Mouse (Mus musculus) hindbrain, embryonic 16.5 days (tissue): Measurements from ENCODE around the gene Hoxa13. TPM values are rescaled to one million over a fixed set of nuclear protein-coding genes. Genes with fewer than 3 reads are reported as not detected.
A peak's percentile ranks its signal among the peaks of the same experiment; 100 is the strongest.

ENCODE experiments used
- ATAC-seq: fragments of 200-750 bp; cut with Nextera tagmentation; 2 replicates; pipeline ENCODE4 v1.8.0; 2017; ENCODE audit warnings: moderate TSS enrichment, moderate library complexity
- H3K27ac ChIP-seq: fragments of 300-500 bp; sonication (generic); 2 replicates; pipeline ENCODE4 v1.5.1; 2014; ENCODE audit warnings: low read depth, mild to moderate bottlenecking, control low read depth, low read length, moderate library complexity
- H3K27me3 ChIP-seq: fragments of 300-500 bp; sonication (generic); replicated peaks from 2 replicates; pipeline ENCODE4 v1.6.1; 2014; ENCODE audit warnings: low read length; ENCODE audit not compliant: control insufficient read depth, insufficient read depth
- H3K36me3 ChIP-seq: fragments of 300-500 bp; sonication (generic); 2 replicates; pipeline ENCODE4 v1.6.1; 2014; ENCODE audit warnings: mild to moderate bottlenecking, low read length, moderate library complexity, mixed read lengths; ENCODE audit not compliant: control insufficient read depth, insufficient read depth
- H3K4me1 ChIP-seq: fragments of 300-500 bp; sonication (generic); 2 replicates; pipeline ENCODE4 v1.6.1; 2014; ENCODE audit warnings: low read depth, low read length; ENCODE audit not compliant: control insufficient read depth, insufficient read depth
- H3K4me2 ChIP-seq: fragments of 300-500 bp; sonication (generic); 2 replicates; pipeline ENCODE4 v1.6.1; 2014; ENCODE audit warnings: mild to moderate bottlenecking, low read length, control low read depth, moderate library complexity
- H3K4me3 ChIP-seq: fragments of 300-500 bp; sonication (generic); 2 replicates; pipeline ENCODE4 v1.5.1; 2014; ENCODE audit warnings: mild to moderate bottlenecking, low read length, control low read depth, moderate library complexity
- H3K9ac ChIP-seq: fragments of 300-500 bp; sonication (generic); 2 replicates; pipeline ENCODE4 v1.6.1; 2014; ENCODE audit warnings: low read depth, mild to moderate bottlenecking, control low read depth, low read length, moderate library complexity
- H3K9me3 ChIP-seq: fragments of 300-500 bp; sonication (generic); 2 replicates; pipeline ENCODE4 v1.6.1; 2014; ENCODE audit warnings: mild to moderate bottlenecking, low read length, moderate library complexity; ENCODE audit not compliant: control insufficient read depth
- WGBS: fragments of 180-500 bp; shearing (Covaris S2); extraction: QIAGEN DNeasy Blood & Tissue Kit; methylation state at CpG from one replicate; pipeline ENCODE4 v1.1.7; 2014; 5-methylcytosine and 5-hydroxymethylcytosine counted together
- polyA plus RNA-seq: library from polyadenylated mRNA; unstranded; fragments of >200 nt; fragmentation: Nextera tagmentation; extraction: Ambion mirVana; gene quantifications from 2 replicates; pipeline ENCODE4 v1.2.1, GENCODE M21; 2015

The Hoxa13 gene
- polyA plus RNA-seq, 1 experiment from 2014 or later = not detected

- 4% methylated on average over 22 of the region's 22 CpGs for WGBS
- peaks cover 83% of the 10 kb centered on the region for H3K27me3 ChIP-seq
- no peak overlapping the region for H3K9ac ChIP-seq
- H3K27ac ChIP-seq = no peak overlapping the region
- H3K9me3 ChIP-seq = no peaks in the 10 kb centered on the region
- ATAC-seq = no peak
- no peak overlapping the region for H3K4me3 ChIP-seq
- H3K4me1 ChIP-seq = peaks cover 2% of the 10 kb centered on the region
- no peaks in the 10 kb centered on the region for H3K36me3 ChIP-seq
- H3K4me2 ChIP-seq = no peak overlapping the region
Observed at GRCm38 (mm10) chr6:52272766-52273655, 12.3 kb upstream of the Hoxa13 start.

- WGBS = 5% methylated on average over 23 of the region's 23 CpGs
- H3K9ac ChIP-seq = no peak overlapping the region
- no peak overlapping the region for H3K27ac ChIP-seq
- H3K4me1 ChIP-seq = peaks cover 2% of the 10 kb centered on the region
- no peaks in the 10 kb centered on the region for H3K9me3 ChIP-seq
- H3K4me2 ChIP-seq = no peak overlapping the region
- H3K4me3 ChIP-seq = no peak overlapping the region
- H3K36me3 ChIP-seq = no peaks in the 10 kb centered on the region
- peaks cover 75% of the 10 kb centered on the region for H3K27me3 ChIP-seq
- peak; percentile 70; the same call in 1 of the 2 replicates for ATAC-seq
Observed at GRCm38 (mm10) chr6:52270494-52271480, 10.1 kb upstream of the Hoxa13 start.

GRCm38 (mm10) chr6:52268756-52269155 lies 8.1 kb upstream of the Hoxa13 start:
- peaks cover 83% of the 10 kb centered on the region for H3K27me3 ChIP-seq
- no peaks in the 10 kb centered on the region for H3K36me3 ChIP-seq
- H3K4me3 ChIP-seq = no peak overlapping the region
- no peak overlapping the region for H3K4me2 ChIP-seq
- no peak overlapping the region for H3K27ac ChIP-seq
- H3K9me3 ChIP-seq = no peaks in the 10 kb centered on the region
- no peak for ATAC-seq
- WGBS = 0% methylated on average over 3 of the region's 3 CpGs
- H3K4me1 ChIP-seq = peaks cover 2% of the 10 kb centered on the region
- no peak overlapping the region for H3K9ac ChIP-seq

- 2% methylated on average over 7 of the region's 7 CpGs for WGBS
- Histone ChIP-seq H3K9me3 (no peaks in the 10 kb centered on the region), H3K4me2 (no peak overlapping the region), H3K9ac (no peak overlapping the region), H3K4me1 (peaks cover 2% of the 10 kb centered on the region), H3K4me3 (no peak overlapping the region), H3K27me3 (peaks cover 86% of the 10 kb centered on the region), H3K27ac (no peak overlapping the region), H3K36me3 (no peaks in the 10 kb centered on the region)
- ATAC-seq = no peak
Observed at GRCm38 (mm10) chr6:52268341-52268740, 7.7 kb upstream of the Hoxa13 start.

GRCm38 (mm10) chr6:52267691-52268090 lies 7.0 kb upstream of the Hoxa13 start:
- no peaks in the 10 kb centered on the region for H3K9me3 ChIP-seq
- no peak overlapping the region for H3K27ac ChIP-seq
- ATAC-seq = no peak
- H3K27me3 ChIP-seq = peaks cover 85% of the 10 kb centered on the region
- H3K4me3 ChIP-seq = no peak overlapping the region
- WGBS = 6% methylated on average over 3 of the region's 3 CpGs
- H3K9ac ChIP-seq = no peak overlapping the region
- peaks cover 2% of the 10 kb centered on the region for H3K4me1 ChIP-seq
- H3K36me3 ChIP-seq = no peaks in the 10 kb centered on the region
- H3K4me2 ChIP-seq = no peak overlapping the region

- Histone ChIP-seq H3K4me3 (no peak overlapping the region), H3K9me3 (no peaks in the 10 kb centered on the region), H3K9ac (no peak overlapping the region), H3K27me3 (peaks cover 85% of the 10 kb centered on the region), H3K4me1 (peaks cover 2% of the 10 kb centered on the region), H3K36me3 (no peaks in the 10 kb centered on the region), H3K27ac (no peak overlapping the region), H3K4me2 (no peak overlapping the region)
- no peak for ATAC-seq
- WGBS = 20% methylated on average over 5 of the region's 5 CpGs
Observed at GRCm38 (mm10) chr6:52267221-52267620, 6.5 kb upstream of the Hoxa13 start.

GRCm38 (mm10) chr6:52266666-52266985 lies 5.9 kb upstream of the Hoxa13 start:
- Histone ChIP-seq H3K27ac (no peak overlapping the region), H3K27me3 (peaks cover 87% of the 10 kb centered on the region), H3K9ac (no peak overlapping the region), H3K9me3 (no peaks in the 10 kb centered on the region), H3K4me1 (peaks cover 2% of the 10 kb centered on the region), H3K36me3 (no peaks in the 10 kb centered on the region), H3K4me2 (no peak overlapping the region), H3K4me3 (no peak overlapping the region)
- ATAC-seq = no peak
- under 1% methylated on average over 9 of the region's 9 CpGs for WGBS

GRCm38 (mm10) chr6:52265913-52266665 lies 5.4 kb upstream of the Hoxa13 start:
- no peaks in the 10 kb centered on the region for H3K9me3 ChIP-seq
- WGBS = 1% methylated on average over 19 of the region's 19 CpGs
- H3K27me3 ChIP-seq = peaks cover 87% of the 10 kb centered on the region
- no peak overlapping the region for H3K4me3 ChIP-seq
- H3K36me3 ChIP-seq = no peaks in the 10 kb centered on the region
- no peak overlapping the region for H3K4me2 ChIP-seq
- no peak overlapping the region for H3K27ac ChIP-seq
- no peak for ATAC-seq
- peaks cover 2% of the 10 kb centered on the region for H3K4me1 ChIP-seq
- H3K9ac ChIP-seq = no peak overlapping the region
